Mouse (Mus musculus) lung, postnatal 10 days (tissue): ENCODE results near the gene Sema4g.
"Not testable (repeated sequence)": the region's sequence is repeated elsewhere in the genome, so short reads cannot be mapped to it uniquely, and the experiment has no call there.

ENCODE experiments used
- DNase-seq: peaks from one replicate; pipeline ENCODE4 v3.0.0; 2021

Gene Sema4g

DNA sequence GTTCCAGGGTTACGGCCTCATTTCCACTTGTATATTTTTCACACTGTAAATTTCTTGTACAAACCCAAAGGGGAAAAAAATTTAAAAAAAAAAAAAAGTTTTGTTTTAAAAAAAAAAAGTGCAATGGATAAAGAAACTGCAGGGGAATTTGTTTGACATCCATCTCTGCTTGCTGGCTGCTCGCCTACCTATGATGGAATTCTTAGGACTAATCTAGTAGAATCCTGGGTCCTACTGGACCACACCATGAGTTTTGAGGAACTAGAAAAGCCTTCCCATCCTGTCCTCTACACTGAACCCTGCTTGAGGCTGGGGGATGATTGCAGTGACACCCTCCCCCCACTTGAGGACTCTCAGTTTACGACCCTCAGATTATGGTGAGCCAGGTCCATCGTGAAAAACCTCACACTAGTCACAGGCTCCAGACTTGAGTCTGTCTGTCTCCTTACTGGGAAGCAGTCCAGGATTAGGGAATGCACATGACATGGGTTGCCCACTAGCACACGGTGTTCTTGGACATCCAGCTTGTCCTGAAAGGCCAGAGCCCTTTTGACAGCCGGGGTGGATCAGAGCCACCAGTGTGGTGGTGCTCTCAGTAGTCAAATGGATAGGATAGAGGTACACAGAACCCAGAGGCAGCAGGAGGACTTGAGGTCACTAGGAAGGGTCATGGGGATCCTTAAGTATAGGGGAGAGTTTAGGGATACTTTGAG lies 38.2 kb downstream of the Sema4g start:
- DNase-seq = no peak

DNA sequence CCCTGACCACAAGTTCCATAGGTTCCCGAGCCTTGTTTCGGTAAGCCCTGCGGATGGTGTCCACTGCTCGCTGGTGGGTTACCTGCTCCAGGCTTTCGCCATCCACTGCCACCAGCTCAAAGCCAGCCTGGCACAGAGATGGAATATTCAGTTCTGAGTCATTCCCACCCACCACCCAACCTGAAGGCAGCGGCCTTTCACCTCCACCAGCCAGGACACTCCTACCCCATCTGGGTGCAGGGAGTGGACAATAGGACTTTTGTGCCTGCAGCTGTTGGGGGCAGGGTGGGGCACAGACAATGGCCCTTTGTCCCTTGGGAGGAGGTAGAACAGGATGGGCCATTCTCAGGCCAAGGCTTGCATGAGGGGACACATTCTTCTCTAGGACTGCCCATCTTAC lies 38.9 kb downstream of the Sema4g start:
- DNase-seq = no peak

DNA sequence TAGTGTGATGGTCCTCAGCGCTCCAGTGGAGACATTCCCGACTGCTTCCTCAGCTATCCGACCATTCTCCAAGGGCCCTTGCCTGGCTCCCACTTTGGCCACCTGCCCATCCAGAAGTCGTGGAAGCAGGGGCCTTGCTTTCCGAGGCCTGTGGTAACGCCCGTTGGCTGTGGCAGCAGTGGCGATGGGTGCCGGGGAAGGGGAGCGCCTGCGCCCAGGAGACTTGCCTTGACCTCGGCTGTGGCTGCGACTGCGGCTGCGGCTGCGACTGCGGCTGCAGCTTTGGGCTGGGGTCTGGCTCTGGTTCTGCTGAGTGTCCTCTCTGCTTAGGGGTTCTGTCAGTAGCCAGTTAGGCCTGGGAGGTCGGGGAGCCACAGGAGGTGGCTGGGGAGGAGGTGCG lies 39.8 kb downstream of the Sema4g start:
- DNase-seq = no peak

DNA sequence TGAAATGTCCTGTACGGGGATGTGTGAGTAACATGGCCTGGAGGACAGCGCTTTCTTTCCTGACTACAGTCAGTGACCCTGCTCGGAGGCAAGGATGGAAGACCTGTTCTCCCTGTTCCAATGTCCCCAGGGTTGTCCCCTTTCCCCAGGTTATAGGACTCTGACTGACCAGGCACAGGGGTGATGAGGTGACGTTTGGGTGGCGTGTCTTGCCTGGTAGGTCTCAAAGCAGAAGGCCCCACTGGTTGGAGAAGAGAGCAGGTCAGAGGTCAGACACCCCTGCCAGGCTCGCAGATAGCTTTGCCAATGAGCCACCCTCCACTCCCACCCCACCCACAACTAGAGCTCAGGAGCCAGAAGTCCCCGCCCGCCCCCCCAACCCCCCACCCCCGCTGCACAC lies 40.7 kb downstream of the Sema4g start:
- DNase-seq = no peak

DNA sequence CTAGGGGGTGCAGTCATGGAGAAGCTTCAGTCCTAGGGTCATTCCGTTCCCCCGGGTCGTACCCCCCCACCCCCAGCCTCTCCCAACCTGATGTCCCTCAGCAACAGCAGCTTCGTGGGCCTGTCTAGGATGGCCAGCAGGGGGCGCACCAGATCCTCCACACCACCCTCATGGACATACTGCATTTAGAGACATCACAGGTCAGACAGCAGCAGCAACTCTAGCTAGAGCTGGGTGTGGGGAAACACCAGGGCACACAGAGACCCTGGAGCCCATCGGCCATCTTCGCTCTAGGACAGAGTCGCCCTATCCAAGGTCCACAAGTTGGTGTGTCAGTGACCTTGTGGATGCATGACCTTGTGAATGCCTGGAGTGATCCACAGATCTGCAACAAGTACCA lies 41.2 kb downstream of the Sema4g start:
- peak; percentile 84 for DNase-seq

DNA sequence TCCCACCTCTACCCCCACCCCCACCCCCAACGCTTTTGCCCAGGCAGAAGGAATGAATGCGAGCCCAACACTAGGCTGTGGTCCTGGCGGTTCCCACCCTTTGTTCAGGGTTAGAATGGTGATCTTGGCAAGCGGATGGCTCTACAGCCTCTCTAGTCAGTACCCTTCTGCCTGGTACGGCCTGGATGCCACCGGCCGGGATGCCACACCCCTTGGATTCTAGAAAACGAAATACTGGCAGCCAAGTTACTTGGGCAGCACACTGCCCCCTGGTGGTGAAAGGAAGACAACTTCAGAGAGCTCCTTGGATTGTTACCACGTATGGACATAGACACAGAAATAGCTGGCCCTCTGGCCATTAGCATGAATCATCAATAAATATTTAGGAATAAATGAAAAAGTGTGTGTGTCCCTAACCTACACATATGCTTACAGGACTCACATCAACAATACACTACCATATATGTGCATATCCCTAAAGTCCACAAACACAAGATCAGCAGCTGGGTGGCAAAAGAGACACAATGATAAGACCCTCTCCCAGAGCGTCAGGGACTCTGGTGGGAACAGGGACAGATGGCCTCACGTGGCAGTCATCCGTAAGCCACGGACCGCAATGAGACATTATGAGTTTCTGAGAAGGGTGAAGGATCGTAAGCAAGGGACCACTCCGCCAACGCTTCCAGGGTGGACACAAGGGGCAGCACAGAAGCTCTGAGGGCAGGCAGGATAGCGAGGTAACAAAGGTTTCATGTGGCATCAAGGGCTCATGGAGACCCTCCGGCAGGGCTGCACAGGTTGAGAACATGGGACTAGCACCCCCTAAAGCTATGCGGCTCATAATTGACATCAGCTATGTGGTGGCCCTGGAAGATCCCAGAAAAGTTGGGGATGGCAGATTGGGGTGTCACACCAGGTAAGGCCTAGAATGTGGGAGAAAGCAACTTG lies 42.1 kb downstream of the Sema4g start:
- peak; percentile 93 for DNase-seq

DNA sequence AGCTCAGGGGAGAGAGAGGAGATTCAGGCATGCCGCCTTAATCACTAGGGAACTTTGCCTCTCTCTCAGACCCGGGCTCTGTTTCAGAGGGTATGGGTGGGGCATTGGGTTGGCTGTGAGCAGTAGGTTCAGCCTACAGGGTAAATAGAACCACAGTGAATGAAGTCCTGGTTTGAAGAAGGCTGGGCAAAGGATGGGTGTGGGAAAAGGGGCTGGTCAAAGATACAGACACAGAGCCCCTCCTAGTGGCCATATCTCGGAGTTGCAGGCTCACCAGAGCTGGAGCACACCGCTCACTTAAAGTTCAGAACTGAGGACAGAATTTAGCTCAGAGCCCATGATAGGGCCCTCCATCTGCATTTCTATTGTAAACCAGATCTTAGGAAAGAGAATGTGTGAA lies 42.9 kb downstream of the Sema4g start:
- DNase-seq = peak; percentile 91

DNA sequence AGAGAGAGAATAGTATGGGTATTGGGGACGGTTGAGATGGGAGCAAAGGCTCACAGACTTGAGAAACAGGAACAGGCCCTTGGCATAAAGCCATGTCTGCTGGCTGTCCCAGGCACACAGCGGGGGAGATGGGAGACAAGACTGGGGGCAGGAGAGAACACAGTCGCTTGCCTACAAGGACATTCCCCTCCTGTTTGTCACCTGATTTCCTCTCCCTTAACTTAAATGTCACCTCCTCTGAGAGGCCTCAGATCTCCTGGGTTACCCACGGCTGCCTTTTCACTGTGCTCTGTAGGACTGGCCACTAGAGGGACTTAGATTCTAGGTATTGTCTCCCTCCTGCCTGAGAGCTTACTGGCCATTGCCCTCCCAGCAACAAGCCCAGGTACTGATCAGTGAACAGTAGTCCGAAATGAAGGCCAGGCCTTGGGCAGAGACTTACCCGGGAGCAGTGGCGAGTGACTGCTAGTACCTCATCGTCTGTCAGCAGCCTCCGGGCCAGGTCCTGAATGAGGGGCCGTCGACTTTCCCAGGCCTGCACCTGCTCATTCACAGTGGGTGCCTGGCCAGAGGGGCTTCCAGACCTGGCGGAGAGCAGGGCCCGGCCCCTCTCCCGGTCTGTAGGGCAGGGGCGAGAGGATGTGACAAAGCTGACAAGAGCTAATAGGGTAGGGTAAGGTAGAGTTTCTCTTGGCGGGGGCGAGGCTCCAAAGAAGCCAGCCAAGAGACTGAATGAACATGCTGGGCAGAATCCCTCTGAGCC lies 43.9 kb downstream of the Sema4g start:
- peak; percentile 51 for DNase-seq

DNA sequence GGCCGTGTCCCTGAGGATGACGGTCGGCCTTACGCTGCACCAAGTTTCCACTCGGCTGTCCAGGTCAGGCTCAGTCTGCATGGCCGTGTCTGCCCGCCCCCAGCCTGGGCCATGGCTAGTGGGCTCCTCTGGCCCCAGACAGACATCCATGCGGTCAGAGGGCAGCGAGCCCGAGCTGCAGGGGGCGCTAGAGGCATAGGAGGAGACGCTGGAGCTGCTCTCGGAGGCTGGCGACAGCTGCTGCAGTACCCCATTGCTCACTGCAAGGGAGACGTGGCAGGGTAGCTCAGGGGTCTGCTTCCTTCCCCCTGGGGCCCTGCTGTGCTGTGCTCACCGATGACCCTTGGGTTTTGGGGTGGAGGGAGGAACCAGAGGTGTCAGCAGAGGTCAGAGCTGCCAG lies 48.0 kb downstream of the Sema4g start:
- peak; percentile 81 for DNase-seq

DNA sequence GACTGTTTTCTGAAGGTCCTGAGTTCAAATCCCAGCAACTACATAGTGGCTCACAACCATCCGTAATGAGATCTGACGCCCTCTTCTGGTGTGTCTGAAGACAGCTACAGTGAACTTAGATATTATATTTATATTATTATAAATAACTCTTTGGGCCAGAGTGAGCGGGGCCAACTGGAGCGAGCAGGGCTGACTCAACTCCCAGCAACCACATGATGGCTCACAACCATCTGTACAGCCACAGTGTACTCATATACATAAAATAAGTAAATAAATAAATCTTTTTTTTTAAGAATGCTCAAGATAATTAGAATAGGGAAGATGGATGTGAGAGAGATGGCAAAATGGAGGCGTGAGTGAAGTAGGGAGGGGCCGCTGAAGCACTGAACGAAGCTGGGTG lies 49.3 kb downstream of the Sema4g start:
- DNase-seq = not testable (repeated sequence)

DNA sequence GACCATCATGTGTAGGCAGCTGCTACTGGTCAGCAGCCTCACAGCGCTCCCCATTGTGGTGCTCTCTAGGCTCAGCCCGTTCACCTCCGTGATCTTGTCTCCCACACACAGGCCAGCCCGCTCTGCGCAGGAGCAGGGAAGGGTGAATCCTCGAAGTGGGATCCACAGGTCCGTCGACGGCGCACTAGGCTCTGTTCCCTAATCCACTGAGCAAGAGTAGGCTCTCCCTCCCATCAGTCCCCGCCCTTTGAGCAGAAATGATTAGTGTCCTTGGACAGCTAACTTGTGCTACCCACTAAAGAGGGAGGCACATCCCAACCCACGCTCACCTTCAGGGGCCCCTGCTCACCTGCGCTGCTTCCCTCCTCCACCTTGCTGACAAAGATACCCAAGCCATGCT lies 51.3 kb downstream of the Sema4g start:
- no peak for DNase-seq

DNA sequence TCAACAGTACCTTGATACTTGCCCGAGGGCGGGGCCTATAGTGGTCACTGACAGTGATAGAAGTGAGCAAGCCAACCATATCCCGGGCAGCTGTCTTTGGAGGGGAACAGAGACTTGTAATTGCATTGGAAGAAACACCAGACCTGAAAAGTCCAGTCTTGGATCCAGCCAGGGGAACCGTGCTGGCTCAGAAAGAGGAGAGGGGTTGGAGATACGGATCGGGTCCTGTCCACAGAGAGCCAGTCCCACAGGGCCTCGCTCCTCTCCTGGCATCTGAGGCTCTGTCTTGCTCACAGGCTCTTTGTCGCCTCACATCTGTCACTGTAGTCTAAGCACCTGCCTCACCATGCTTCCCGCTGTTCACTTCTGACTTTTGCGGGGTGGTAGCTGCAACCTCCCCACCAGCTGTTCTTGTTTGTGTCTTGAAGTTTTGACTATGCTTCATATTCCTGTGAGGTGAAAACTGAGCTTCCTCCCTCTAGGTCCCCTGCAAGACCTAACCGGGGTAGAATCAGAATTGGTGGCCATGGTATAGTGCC lies 55.6 kb downstream of the Sema4g start:
- no peak for DNase-seq

DNA sequence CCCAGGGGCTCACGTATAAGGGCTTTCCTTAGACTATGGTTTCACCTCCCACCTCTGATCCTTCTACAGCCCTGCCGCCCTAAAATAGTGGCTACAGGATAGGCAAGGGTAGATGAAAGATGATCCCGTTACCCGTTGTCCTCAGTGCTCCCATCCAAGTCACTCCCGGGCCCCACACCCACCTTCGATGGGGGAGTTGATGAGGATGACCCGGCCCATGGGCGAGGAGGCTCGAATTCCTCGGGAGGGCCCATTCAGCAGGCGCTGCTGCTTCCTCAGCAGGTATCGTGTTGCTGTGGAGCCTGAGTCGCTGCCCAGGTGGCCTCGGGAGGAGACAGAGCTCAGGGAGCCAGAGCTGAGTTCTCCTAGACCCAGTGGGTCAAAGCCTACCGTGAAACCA lies 56.3 kb downstream of the Sema4g start:
- no peak for DNase-seq

DNA sequence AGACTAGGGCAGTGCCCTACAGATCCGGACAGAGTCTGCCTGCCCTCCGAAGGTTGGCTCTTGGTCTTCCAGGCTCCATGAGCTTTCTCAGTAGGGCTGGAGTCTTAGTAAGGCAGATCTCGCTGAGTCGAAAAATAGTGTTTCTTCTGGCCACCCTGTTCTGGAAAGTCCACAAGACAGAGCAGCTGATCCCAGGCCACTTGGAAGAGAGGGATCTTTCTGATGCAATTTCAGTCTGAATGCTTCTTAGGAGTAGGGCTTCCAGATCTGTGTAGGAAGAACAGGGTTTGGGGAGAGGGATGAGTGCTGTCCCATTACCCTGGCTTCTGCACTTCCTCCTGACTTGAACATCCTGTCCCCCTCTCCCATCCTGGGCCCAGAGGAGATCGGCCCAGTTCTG lies 56.8 kb downstream of the Sema4g start, which contains the start of gene Pdzd7:
Pdzd7 (minus strand) TSS at position 67 of the 400 bp plus-strand sequence.
- DNase-seq = no peak

DNA sequence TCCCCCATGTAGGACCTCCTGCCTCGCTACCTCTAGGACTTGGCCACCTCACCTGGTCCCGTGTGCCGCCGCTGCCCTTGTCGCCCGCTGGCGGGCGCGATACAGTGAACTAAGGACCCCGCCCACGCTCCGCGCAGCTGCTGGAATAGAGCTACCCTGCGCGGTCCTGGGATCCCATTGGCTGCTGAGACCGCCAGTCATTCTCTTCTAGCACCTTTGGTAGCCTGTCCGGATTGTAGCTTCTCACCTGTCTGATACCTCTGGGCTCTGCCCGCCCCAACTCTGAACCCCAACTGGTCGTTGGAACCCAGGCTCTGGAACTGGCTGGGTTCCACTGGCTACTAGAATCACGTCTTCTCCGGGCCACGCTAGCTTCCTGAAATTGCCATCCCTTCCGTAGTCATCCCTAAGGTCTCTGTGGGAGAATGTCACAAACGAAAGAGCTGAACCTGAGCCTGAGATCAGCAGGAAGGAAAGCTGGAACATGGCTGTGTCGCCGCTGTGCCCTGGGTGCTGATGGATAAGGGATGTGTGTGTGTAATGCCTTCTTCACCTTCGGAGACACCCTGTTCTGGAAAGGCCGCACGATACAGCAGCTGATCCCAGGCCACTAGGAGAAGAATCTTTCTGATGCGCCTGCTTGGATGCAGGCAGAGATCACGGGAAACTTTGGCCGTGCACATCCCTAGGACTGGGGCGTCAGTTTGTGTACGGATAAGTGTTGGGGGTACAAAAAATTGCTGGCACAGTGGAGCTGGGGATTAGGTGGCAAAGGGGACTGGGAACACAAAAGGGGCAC lies 57.8 kb downstream of the Sema4g start:
- peak; percentile 92 for DNase-seq

DNA sequence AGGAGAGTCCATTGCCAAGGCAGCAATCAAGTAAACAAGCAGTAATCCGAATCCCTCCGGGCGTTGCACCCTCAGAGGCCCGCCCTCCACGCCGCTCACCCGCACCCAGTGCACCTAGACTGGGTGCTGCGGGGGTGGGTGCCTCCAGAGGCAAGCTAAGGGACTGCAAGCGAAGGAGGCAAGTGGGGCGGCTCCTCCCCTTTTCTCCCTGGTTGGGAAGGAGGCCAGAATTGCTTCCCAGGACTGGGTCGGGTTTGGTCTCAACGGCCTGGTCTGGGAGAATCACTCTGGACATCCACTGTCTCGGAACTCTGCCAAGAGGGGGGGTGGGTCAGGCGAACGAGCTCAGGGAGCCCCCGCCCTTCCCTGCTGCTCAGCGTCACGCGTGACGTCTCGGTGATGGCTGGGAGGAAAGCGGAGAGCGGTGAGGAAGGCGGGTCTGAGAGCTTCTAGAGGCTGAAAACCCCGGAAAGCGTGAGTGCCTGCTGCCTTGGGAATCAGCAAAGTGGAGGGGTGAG lies 58.6 kb downstream of the Sema4g start, which contains the start of gene Sfxn3:
Sfxn3 (plus strand) TSS at position 87 of the 518 bp plus-strand sequence.
- peak; percentile 99 for DNase-seq

DNA sequence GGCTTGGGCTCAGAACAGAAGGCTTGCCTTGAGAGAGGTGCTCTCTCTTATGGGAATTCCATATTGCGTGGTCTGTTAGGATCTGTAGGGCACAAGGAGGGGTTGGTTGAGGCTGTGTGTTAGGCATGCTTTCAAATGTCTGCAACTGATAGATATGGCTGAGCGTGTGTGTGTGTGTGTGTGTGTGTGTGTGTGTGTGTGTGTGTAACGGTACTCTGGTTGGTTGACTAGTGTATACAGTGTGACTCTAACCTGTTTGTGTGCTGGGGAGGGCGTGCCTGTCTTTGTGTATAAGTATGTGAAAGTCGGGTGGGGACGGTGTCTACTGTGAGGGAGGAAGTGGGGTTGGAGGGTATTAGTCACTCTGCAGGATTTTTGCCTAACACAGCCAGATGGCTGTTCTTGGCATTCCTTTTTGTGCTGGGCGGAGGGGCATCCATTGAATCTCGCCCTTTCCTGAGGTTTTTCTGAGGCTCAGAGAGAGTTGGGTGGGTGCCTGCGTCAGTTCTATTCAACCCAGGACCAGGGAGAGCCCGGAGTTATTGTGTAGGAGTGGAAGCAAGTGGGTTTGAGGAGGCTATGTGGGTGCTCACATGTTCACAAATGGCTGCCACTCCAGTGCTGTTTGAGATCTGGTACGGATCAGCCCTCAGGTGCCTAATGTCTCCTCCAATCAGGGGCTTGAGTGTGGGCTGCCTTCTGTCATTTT lies 59.2 kb downstream of the Sema4g start:
- peak; percentile 89 for DNase-seq

DNA sequence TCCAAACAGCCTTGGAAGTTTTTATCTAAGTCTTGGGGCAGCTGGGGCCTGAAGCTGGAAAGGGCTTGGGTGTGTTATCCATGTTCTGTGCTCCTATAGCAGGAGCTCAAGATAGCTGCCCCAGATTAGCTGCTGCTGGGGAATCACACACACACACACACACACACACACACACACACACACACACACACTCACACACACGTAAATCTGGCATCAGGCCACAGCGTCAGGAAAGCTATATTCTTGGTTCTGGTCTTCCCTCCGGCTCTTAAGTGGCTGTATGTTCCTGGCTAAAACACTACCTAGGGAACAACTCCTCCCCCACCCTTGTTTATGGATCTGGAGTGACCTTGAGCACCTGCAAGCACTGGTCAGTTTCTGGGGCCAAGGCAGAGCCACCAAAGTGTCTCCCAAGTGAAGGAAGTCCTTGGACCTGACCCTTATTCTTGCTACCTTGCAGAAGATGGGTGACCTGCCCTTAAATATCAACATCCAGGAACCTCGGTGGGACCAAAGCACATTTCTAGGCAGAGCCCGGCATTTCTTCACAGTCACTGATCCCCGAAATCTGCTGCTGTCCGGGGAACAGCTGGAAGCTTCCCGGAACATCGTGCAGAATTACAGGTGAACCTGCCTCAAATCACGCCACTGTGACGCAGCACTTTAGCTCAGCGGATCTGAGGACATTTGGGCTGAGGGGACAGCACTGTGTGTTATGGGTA lies 59.9 kb downstream of the Sema4g start:
- DNase-seq = no peak

DNA sequence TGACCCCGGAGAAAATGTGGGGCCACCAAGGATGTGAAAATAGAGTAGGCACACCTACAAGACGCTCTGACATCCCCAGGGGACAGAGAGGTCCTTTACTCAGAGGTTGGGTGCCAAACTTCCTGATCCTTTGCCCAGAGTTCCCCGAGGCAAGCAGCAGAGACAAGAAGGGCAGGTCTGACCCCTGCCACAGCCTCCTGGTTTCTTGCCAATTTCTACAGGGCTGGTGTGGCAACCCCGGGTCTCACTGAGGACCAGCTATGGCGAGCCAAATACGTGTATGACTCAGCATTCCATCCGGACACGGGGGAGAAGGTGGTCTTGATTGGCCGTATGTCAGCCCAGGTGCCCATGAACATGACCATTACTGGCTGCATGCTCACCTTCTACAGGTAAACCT lies 60.6 kb downstream of the Sema4g start:
- no peak for DNase-seq
